Mouse (Mus musculus) Patski (cell line): ENCODE measurements at regions not wholly inside any gene's neighbourhood (a gene's known extent, or its start where the extent isn't known, plus 50 kb on each side); places are given as distances from the start of the nearest gene placed in this dataset.

Experiments used
- ATAC-seq: fragments of 100-300 bp; one replicate; pipeline ENCODE4 v1.8.0; 2021
- CTCF ChIA-PET: fragments of 350-600 bp; sonication (Branson Sonifier 250); formaldehyde crosslinking; loops from one replicate; lab custom pipeline; 2022; ENCODE audit warnings: inconsistent platforms; lab: Charles Lee
- POLR2A ChIA-PET: fragments of 350-600 bp; sonication (Branson Sonifier 250); formaldehyde crosslinking; loops from one replicate; lab custom pipeline; 2022; ENCODE audit warnings: antibody characterized with exemption, inconsistent platforms; lab: Charles Lee
- DNase-seq: peaks from one replicate; pipeline ENCODE4 v3.0.0-alpha.2; 2011; ENCODE audit warnings: low read depth, low spot score
- H3K27me3 ChIP-seq: fragments of 371-371 bp; one replicate; pipeline ENCODE4 v1.5.1; 2021
- CTCF ChIP-seq: fragments of 100-300 bp; IDR thresholded peaks from one replicate; pipeline ENCODE4 v1.5.1; 2021
- in situ Hi-C: fragments of 300-500 bp; cut with MboI; formaldehyde crosslinking; loops from 3 replicates; pipeline ENCODE4 v1.11.1; 2018; ENCODE audit warnings: low pct_unique_long_range_greater_than_20kb, mixed read lengths

GRCm38 (mm10) chr17:68119055-68119698, 115.3 kb upstream of the Arhgap28 start:
- peak; percentile 32 for ATAC-seq
- POLR2A ChIA-PET, result interaction anchor here (0.6 kb wide), 1 partner anchor 38 kb away, joined by 3 read pairs; no protein-coding TSS in a partner anchor
- TF ChIP-seq CTCF, result no peak
- no peak for DNase-seq
- peaks cover 5% of the 10 kb centered on the region for H3K27me3 ChIP-seq
- in situ Hi-C loops, result no loop called here
- CTCF ChIA-PET, result interaction anchor here (0.6 to 1.2 kb wide), 2 partner anchors 11 to 123 kb away, joined by 3 read pairs; no protein-coding TSS in a partner anchor

GRCm38 (mm10) chr17:68120230-68120629, 116.3 kb upstream of the Arhgap28 start:
- no peak for TF ChIP-seq CTCF
- ChIA-PET POLR2A (interaction anchor here (0.6 kb wide), 1 partner anchor 39 kb away, joined by 3 read pairs; no protein-coding TSS in a partner anchor), CTCF (interaction anchor here (1.2 kb wide), 1 partner anchor 10 kb away, joined by 3 read pairs; no protein-coding TSS in a partner anchor)
- DNase-seq (no peak), ATAC-seq (no peak)
- in situ Hi-C loops, result no loop called here
- no peaks in the 10 kb centered on the region for H3K27me3 ChIP-seq

GRCm38 (mm10) chr17:68120744-68121143, 116.8 kb upstream of the Arhgap28 start:
- ChIA-PET POLR2A (no interaction called here), CTCF (interaction anchor here (1.2 kb wide), 1 partner anchor 9 kb away, joined by 3 read pairs; no protein-coding TSS in a partner anchor)
- no peak for TF ChIP-seq CTCF
- ATAC-seq (no peak), DNase-seq (no peak)
- in situ Hi-C loops, result no loop called here
- H3K27me3 ChIP-seq, result no peaks in the 10 kb centered on the region

- POLR2A ChIA-PET, result no interaction called here
- CTCF ChIA-PET, result no interaction called here
- TF ChIP-seq CTCF, result no peak
- H3K27me3 ChIP-seq, result no peaks in the 10 kb centered on the region
- ATAC-seq (no peak), DNase-seq (no peak)
- in situ Hi-C loops, result no loop called here
Observed at GRCm38 (mm10) chr17:68134373-68134772, 130.5 kb upstream of the Arhgap28 start.

- DNase-seq, result no peak
Observed at GRCm38 (mm10) chr17:68135436-68135835, 131.5 kb upstream of the Arhgap28 start.

GRCm38 (mm10) chr17:68143307-68143706, 130.3 kb upstream of the L3mbtl4 start:
- POLR2A ChIA-PET, result no interaction called here
- no peak for DNase-seq
- CTCF ChIA-PET, result no interaction called here
- no peak for TF ChIP-seq CTCF
- in situ Hi-C loops, result no loop called here
- H3K27me3 ChIP-seq, result peaks cover 4% of the 10 kb centered on the region
- ATAC-seq, result no peak

More at GRCm38 (mm10) chr17:68135436-68135835, 131.5 kb upstream of the Arhgap28 start:
- ChIA-PET POLR2A (no interaction called here), CTCF (no interaction called here)
- no peak for TF ChIP-seq CTCF
- no peaks in the 10 kb centered on the region for H3K27me3 ChIP-seq
- in situ Hi-C loops, result no loop called here
- ATAC-seq, result no peak

- in situ Hi-C loops, result no loop called here
- DNase-seq, result no peak
- POLR2A ChIA-PET, result no interaction called here
- CTCF ChIA-PET, result no interaction called here
- H3K27me3 ChIP-seq, result no peaks in the 10 kb centered on the region
- ATAC-seq, result peak; percentile 45
- TF ChIP-seq CTCF, result no peak
Observed at GRCm38 (mm10) chr17:68149237-68149792, 124.3 kb upstream of the L3mbtl4 start.

GRCm38 (mm10) chr17:68152438-68153120, 121.0 kb upstream of the L3mbtl4 start:
- ATAC-seq, result peak; percentile 51
- in situ Hi-C loops, result no loop called here
- POLR2A ChIA-PET, result no interaction called here
- no peak for TF ChIP-seq CTCF
- DNase-seq, result peak; percentile 20
- H3K27me3 ChIP-seq, result no peaks in the 10 kb centered on the region
- CTCF ChIA-PET, result interaction anchor here (1.7 kb wide), 1 partner anchor 16 kb away, joined by 5 read pairs; no protein-coding TSS in a partner anchor

GRCm38 (mm10) chr17:68154879-68155278, 118.7 kb upstream of the L3mbtl4 start:
- DNase-seq, result no peak
- in situ Hi-C loops, result no loop called here

GRCm38 (mm10) chr17:68158172-68158651, 115.4 kb upstream of the L3mbtl4 start:
- H3K27me3 ChIP-seq, result no peaks in the 10 kb centered on the region
- no peak for ATAC-seq
- in situ Hi-C loops, result no loop called here
- DNase-seq, result no peak
- ChIA-PET POLR2A (interaction anchor here (0.6 kb wide), 2 partner anchors 101 to 238 kb away, joined by 3 read pairs; no protein-coding TSS in a partner anchor), CTCF (interaction anchor here (1.4 kb wide), 1 partner anchor 20 kb away, joined by 3 read pairs; no protein-coding TSS in a partner anchor)
- no peak for TF ChIP-seq CTCF

More at GRCm38 (mm10) chr17:68154879-68155278, 118.7 kb upstream of the L3mbtl4 start:
- H3K27me3 ChIP-seq, result no peaks in the 10 kb centered on the region
- POLR2A ChIA-PET, result no interaction called here
- no peak for TF ChIP-seq CTCF
- ATAC-seq, result no peak
- CTCF ChIA-PET, result no interaction called here

- H3K27me3 ChIP-seq, result no peaks in the 10 kb centered on the region
- CTCF ChIA-PET, result no interaction called here
- POLR2A ChIA-PET, result no interaction called here
- in situ Hi-C loops, result no loop called here
- TF ChIP-seq CTCF, result no peak
- DNase-seq (no peak), ATAC-seq (no peak)
Observed at GRCm38 (mm10) chr17:68161107-68161506, 112.5 kb upstream of the L3mbtl4 start.
